Mouse (Mus musculus) CD4-positive naive resting alpha-beta T cell, adult 57 days (primary cell): ENCODE data around the gene Gm5142. TPM values are rescaled to one million over a fixed set of nuclear protein-coding genes. Genes with fewer than 3 reads are reported as not detected.

ENCODE experiments used
- total RNA-seq: library from RNA; stranded (reverse); gene quantifications from one replicate; pipeline ENCODE4 v1.2.4, GENCODE M21; 2023

Gene Gm5142
- total RNA-seq = not detected

GRCm38 (mm10) chr14:59178649-59179048, at the start of gene Gm5142:
Gene Gm5142 (minus strand): TSS chr14:59178749.

GRCm38 (mm10) chr14:59200711-59201603, 22.4 kb upstream of the Gm5142 start, which contains the start of gene Rcbtb1:
Gene Rcbtb1 (plus strand): TSS chr14:59201209.

GRCm38 (mm10) chr14:59142793-59143192, 35.8 kb downstream of the Gm5142 start, which contains the start of gene 1700129C05Rik:
Gene 1700129C05Rik (minus strand): TSS chr14:59142893.

Other genes with a start within 250 kb of the Gm5142 start
- not detected for gene 1700129C05Rik, start 35.9 kb downstream of the Gm5142 start, total RNA-seq
- gene Rcbtb1, start 22.5 kb upstream of the Gm5142 start, total RNA-seq = 98.0 TPM
- 4.9 TPM for gene Gm6904, start 81.5 kb upstream of the Gm5142 start, total RNA-seq
- gene Phf11a, start 118.8 kb upstream of the Gm5142 start, total RNA-seq = 5.5 TPM
- 35.6 TPM for gene Phf11b, start 162.6 kb upstream of the Gm5142 start, total RNA-seq
- gene Phf11d, start 186.7 kb upstream of the Gm5142 start, total RNA-seq = 8.4 TPM
- gene Phf11c, start 216.6 kb upstream of the Gm5142 start, total RNA-seq = 13.4 TPM